Mouse (Mus musculus): ENCODE results near the gene Atrip.

The Atrip gene

DNA sequence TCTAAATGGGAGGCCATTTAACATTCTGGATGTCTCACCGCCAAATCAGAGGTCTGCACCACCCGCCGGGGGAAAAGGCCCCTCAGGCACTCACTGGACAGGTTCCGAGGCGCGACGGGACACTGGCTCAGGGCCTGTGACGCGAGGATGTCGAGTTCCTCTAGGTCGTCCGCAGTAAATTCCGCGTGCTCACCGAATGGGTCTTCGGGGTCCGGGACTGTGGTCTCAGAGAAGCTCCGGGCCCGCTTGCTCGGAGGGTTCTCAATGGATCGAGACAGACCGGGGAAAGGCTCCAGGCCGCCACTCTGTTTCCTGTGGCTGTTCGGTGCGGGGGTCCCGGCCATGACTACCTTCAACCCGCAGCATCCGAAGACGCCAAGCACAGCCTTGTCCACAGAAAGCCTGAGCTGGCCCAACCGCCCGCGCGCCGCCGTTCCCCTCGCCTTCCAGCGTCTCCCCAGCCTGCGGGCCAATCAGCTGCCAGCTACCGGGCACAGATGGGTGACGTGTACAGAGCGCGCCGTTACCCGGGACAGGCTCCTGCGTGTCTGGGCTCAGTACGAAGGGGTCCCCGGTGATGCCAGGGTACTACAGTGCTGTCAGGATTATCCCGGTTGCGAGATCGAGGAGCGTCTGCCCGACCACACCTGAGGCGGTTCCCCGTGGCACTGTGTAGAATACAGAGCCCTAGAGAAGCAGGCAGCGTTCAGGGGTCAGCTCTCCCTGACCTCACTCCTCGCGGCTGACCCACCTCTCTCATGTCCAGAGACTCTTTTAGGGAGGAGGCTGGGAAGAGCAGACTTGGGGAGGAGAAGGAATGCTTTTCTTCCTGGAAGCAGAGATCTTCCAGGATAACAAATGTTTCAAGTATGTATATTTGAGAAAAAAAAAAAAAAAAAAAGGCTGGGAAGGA is at the start of gene Atrip:
Gene Atrip, minus strand, starts transcription at position 464 of the 913 bp plus-strand sequence.
- DNase-seq: peak; percentile 93 to 96

DNA sequence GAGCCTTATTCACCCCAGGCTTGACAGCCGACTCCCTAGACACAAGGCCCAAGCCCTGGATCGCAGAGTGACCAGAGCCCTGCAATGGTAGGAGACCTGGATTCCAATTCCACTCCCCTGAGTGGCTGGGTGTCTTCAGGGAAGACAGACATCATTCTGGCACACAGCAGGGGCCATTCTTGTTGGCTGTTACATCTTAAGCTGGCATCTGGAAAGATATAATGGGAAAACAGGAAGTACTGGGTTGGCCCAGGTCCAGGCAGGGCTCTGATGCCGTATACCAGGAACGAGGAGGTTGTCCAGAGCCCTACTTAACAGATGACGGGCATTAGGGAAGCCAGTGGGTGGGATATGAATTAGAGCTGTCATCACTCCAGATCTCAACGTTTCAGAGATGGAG is 49.3 kb upstream of the Atrip start:
- no peak for DNase-seq

- DNase-seq: peak in 1 of 2 experiments; percentile 52
These were observed 48.7 kb upstream of the Atrip start for GRCm38 (mm10) chr9:109122553-109123085.

DNA sequence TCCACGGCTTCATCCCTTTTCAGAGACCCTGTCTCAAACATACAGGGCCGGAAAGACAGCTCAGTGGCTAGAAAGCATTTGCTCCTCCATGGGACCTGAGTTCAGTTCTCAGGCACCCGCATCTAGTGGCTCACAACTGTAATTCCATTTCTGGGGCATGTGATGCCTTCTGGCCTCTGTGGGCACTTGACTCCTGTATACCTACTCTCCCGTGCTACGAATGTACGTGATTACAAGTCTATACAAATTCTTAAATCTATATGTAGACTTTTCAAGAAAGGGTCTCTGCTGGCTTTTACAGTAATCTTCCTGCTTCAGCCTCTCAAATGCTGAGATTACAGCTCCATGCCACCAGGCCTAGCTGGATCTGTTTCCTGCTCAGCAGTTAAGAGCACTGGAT is 47.0 kb upstream of the Atrip start:
- DNase-seq: no peak

DNA sequence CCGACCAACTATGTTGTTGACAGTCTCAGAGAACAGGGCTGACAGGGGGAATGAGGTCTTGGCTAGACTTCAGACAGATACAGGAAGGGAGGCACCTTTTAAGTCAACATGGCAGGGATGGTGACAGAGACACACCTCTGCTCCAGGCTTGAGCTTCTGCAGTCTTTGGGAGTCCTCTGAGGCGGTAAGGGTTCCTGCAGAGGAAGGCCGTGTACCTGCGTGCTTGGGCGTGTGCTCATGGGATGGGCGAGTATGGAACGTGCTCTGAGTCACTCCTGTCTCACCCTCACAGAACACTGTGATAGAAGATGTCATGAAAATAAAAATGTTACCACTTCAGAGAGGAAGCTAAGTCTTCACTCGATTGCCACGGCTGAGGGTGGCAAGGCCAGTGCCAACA is 45.6 kb upstream of the Atrip start:
- DNase-seq: no peak

- DNase-seq: peak; percentile 49 to 73
These were observed 44.2 kb upstream of the Atrip start for GRCm38 (mm10) chr9:109118106-109118505.

DNA sequence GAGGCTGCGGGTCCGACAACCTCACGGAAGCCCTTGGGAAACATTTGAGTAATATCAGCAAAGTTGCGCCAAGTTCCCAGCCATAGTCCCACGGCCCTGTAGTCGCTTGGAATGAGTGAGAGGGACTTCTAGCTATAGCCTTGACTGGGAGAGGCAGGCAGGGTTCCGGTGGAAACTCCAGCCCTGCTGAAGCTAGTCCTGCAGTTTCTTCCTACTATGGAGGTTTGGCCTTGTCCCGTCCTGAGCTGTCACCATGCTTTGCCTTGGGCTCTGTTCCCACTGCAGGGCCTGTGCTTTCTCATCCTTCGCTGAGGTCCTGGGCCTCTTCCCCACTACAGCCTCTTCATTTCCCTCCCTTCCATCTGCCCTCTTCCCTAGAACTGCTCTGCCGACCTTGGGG is 42.3 kb upstream of the Atrip start:
- no peak for DNase-seq

DNA sequence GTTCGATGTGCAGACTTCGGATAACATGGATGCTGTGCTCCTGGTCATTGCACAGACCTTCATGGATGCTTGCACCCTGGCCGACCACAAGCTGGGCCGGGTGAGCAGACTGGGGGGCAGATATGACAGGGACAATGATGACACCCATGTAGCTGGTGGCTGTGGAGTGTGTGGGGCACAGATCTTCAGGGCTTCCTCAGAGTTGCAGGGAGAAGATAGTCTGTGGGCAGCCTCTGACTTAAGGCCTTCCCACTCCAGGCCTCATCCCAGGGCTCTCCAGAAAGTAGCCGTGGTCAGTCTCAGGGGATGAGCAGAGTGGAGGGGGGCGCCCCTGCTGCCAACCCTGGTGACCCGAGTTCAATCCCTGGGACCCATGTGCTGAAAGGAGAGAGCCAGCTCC is 40.9 kb upstream of the Atrip start:
- DNase-seq: no peak

GRCm38 (mm10) chr9:109114276-109114675 is 40.4 kb upstream of the Atrip start:
- DNase-seq: no peak

- DNase-seq: peak; percentile 1 to 27
These were observed 39.4 kb upstream of the Atrip start for GRCm38 (mm10) chr9:109113331-109113730.

DNA sequence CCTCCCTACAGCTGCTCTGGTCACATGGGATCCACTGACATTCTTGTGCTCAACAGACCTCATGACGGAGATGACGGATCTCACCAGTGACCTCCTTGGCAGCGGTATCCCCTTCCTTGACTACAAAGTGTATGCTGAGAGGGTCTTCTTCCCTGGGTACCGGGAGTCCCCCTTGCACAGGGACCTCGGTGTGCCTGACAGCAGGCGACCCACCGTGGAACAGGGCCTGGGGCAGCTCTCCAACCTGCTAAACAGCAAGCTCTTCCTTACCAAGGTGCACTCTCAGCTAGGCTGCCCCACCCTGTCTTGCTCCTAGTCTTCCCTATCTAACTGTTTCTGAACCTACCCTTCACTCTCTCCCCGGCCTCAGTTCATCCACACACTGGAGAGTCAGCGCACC is 37.7 kb upstream of the Atrip start:
- peak in 1 of 2 experiments; percentile 25 for DNase-seq

DNA sequence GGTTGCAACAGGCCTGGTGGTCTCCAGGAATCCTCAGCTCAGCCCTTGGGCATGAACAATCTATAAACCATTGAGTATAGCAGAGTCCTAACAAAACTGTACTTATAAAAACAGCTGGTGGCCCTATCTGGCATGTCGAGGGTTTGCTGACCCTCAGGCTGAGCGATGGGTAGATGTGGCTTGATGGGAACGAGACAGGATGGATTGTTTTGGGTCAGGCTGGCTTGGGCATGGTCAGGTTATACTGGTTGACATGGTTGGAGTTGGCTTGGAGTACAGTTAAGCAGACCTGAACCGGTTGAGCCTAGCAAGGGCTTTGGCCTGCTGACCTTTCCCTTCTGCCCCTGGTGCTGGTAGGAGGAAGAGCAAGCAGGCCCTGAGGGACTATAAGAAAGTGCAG is 37.2 kb upstream of the Atrip start:
- DNase-seq: no peak

DNA sequence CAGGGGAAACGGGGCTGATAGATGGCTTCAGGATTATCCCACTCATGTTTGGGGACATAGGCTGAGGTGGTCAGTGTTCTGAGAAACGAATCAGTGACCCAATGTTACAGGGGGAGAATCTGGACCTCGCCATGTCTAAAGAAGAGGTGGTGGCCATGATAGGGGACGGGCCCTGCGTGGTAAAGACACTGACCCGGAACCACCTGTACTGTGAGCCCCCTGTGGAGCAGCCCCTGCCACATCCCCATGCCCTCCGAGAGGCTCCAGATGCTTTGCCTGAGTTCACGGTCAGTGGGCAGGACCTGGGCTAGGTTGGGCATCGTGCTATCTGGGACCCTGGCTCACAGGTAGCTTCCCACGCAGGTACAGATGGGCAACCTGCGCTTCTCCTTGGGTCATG is 36.3 kb upstream of the Atrip start:
- peak in 1 of 2 experiments; percentile 24 for DNase-seq

- no peak for DNase-seq
These were observed 33.4 kb upstream of the Atrip start for GRCm38 (mm10) chr9:109107341-109107740.

- no peak for DNase-seq
These were observed 31.7 kb upstream of the Atrip start for GRCm38 (mm10) chr9:109105648-109106047.

DNA sequence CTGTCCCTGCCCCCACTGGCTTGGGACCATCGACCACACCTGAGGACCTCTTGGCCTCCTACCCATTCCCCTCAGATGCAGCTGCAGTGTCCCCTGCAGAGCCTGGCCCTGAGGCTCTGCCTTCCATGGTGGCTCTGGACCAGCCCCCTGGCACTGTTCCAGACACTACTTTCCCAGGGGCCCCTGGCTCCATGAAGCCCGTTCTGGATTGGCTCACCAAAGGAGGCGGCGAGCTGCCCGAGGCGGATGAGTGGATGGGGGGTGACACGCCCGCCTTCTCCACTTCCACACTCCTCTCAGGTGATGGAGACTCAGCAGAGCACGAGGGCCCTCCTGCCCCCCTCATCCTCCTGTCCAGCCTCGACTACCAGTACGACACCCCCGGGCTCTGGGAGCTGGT is 31.1 kb upstream of the Atrip start:
- DNase-seq: peak; percentile 45 to 70

- no peak for DNase-seq
These were observed 30.2 kb upstream of the Atrip start for GRCm38 (mm10) chr9:109104083-109104482.

DNA sequence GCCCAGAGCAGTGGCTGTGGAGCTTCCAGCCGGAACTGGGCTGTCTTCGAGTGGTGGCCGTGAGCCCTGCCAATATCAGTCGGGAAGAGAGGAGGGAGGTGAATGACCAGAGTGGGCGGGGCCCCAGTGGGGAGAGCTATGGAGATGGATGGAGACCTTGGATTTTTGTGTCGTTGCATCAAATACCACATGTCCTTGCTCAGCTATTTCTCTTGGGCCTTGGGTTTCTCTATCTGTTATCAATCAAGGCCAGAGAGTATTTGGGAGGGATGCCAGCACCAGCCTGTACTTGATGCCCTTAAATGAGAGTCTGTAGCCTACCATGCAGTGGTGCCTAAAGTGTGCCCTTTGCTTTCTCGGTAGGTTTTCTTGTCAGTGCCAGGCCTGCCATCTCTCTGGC is 29.3 kb upstream of the Atrip start:
- no peak for DNase-seq

- no peak for DNase-seq
These were observed 28.6 kb upstream of the Atrip start for GRCm38 (mm10) chr9:109102541-109102940.

GRCm38 (mm10) chr9:109101933-109102445 is 28.1 kb upstream of the Atrip start:
- no peak for DNase-seq

DNA sequence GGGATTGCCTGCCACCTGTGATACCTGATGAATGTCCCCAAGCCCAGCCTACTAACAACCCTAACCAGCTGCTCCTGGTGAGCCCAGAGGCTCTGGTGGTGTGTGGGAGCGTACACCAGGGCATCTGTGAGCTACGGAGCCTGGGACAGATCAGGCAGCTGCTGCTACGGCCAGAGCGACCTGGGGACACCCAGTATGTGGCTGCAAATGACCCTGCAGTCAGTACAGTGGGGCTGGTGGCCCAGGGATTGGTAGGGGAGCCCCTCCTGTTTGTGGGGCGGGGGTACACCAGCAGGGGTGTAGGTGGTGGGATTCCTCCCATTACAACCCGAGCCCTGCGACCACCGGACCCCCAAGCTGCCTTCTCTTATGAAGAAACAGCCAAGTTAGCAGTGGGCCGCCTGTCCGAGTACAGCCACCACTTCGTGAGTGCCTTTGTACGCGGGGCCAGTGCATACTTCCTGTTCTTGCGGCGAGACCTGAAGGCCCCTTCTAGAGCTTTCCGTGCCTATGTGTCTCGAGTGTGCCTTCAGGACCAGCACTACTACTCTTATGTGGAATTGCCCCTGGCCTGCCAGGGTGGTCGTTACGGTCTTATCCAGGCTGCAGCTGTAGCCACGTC is 26.5 kb upstream of the Atrip start:
- no peak for DNase-seq

DNA sequence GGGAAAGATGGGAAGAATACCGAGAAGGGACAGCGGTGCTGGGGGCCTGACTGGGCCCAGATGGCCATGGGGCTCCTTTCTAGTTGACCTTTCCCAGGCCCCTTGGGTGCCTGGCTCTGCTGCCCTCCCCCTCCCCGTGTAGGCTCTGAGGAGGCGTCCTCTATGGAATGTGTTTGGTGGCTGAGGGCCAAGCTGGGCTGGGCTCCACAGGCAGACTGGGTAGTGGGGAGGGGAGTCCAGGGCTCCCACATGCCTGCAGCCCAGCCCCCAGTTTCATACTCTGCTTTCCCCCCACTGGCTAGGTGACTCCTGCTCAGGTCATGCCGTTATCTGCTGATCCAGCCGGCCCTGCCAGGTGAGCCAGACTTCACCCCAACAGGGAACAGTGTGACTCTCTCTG is 25.0 kb upstream of the Atrip start:
- peak; percentile 86 to 92 for DNase-seq

DNA sequence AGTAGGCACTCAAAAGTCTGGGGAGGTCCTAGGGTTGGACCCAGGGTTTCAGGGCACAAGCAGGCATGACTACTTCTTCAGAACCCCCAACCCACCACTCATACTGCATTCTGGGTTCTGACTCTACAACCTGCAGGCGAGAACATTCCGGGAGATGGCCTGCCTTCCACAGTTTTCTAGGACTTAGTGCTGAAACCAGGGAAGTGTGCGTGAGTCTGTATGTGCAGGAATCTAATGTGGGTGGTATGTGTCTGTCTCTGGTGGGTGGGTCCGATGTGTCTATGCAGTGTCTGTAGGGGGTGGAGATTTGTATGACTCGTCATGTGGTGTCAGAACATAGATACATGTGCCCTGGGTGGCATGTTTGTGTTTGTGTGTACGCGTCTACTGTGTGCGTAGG is 24.4 kb upstream of the Atrip start:
- DNase-seq: no peak

DNA sequence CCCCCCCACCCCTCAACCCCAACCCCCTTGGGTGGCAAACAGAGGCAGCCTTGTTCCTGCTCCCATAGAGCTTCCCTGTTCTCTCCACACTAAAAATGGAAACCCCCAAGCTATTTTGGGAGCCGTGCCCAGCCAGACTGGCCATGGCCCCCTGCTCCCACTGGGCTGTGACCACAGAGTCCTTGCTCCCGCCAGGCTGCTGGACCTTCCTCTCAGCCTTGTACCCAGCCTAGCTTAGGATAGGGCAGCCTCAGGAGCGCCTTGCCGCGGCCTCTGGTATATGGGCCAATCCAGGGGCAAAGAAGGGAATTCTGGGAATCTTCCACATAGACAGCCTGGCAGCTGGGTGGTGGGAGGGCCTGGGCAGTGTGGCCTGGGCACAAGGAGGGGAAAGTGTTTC is 23.9 kb upstream of the Atrip start:
- DNase-seq: peak in 1 of 2 experiments; percentile 74
